Mouse (Mus musculus) hindbrain, embryonic 14.5 days (tissue): ENCODE measurements at regions not wholly inside any gene's neighbourhood (a gene's known extent, or its start where the extent isn't known, plus 50 kb on each side); places are given as distances from the start of the nearest gene placed in this dataset.
A peak's percentile ranks its signal among the peaks of the same experiment; 100 is the strongest.

ENCODE experiments used
- ATAC-seq: fragments of 200-750 bp; cut with Nextera tagmentation; 2 replicates; pipeline ENCODE4 v1.8.0; 2017; ENCODE audit warnings: moderate number of reproducible peaks, mild to moderate bottlenecking, moderate TSS enrichment, moderate library complexity; ENCODE audit not compliant: low FRiP score
- DNase-seq: peaks from one replicate; pipeline ENCODE4 v3.0.0-alpha.2; 2015; ENCODE audit warnings: low spot score
- H3K27ac ChIP-seq: fragments of 300-500 bp; sonication (generic); 2 replicates; pipeline ENCODE4 v1.5.1; 2014; ENCODE audit warnings: mild to moderate bottlenecking, moderate library complexity
- H3K27me3 ChIP-seq: fragments of 300-500 bp; sonication (generic); 2 replicates; pipeline ENCODE4 v1.6.1; 2014; ENCODE audit warnings: mild to moderate bottlenecking, low read length, mixed read lengths; ENCODE audit not compliant: control insufficient read depth, insufficient read depth
- H3K36me3 ChIP-seq: fragments of 300-500 bp; sonication (generic); replicated peaks from 2 replicates; pipeline ENCODE4 v1.6.1; 2014; ENCODE audit not compliant: control insufficient read depth, insufficient read depth
- H3K4me1 ChIP-seq: fragments of 300-500 bp; sonication (generic); replicated peaks from 2 replicates; pipeline ENCODE4 v1.6.1; 2014; ENCODE audit warnings: antibody characterized with exemption, low read length, mixed read lengths; ENCODE audit not compliant: control insufficient read depth, insufficient read depth
- H3K4me2 ChIP-seq: fragments of 300-500 bp; sonication (generic); replicated peaks from 2 replicates; pipeline ENCODE4 v1.6.1; 2014; ENCODE audit warnings: mild to moderate bottlenecking, moderate library complexity
- H3K4me3 ChIP-seq: fragments of 300-500 bp; sonication (generic); replicated peaks from 2 replicates; pipeline ENCODE4 v1.5.1; 2014; ENCODE audit warnings: mild to moderate bottlenecking, low read length
- H3K9ac ChIP-seq: fragments of 300-500 bp; sonication (generic); 2 replicates; pipeline ENCODE4 v1.6.1; 2014
- H3K9me3 ChIP-seq: fragments of 300-500 bp; sonication (generic); 2 replicates; pipeline ENCODE4 v1.6.1; 2016; ENCODE audit warnings: low read length; ENCODE audit not compliant: control insufficient read depth
- WGBS: fragments of 180-500 bp; shearing (Covaris S2); extraction: QIAGEN DNeasy Blood & Tissue Kit; methylation state at CpG from one replicate; pipeline ENCODE4 v1.1.7; 2014; 5-methylcytosine and 5-hydroxymethylcytosine counted together

- no peaks in the 10 kb centered on the region for H3K27me3 ChIP-seq
- ATAC-seq (no peak), DNase-seq (no peak)
- H3K4me1 ChIP-seq = peaks cover 9% of the 10 kb centered on the region
- H3K27ac ChIP-seq = no peak overlapping the region
- no peaks in the 10 kb centered on the region for H3K36me3 ChIP-seq
- H3K9ac ChIP-seq = no peak overlapping the region
- H3K9me3 ChIP-seq = no peaks in the 10 kb centered on the region
- H3K4me3 ChIP-seq = no peak overlapping the region
- WGBS = 90% methylated on average over 4 of the region's 4 CpGs
- H3K4me2 ChIP-seq = no peak overlapping the region
These were observed 69.9 kb downstream of the Atp6v1g3 start for GRCm38 (mm10) chr1:138343451-138343850.

GRCm38 (mm10) chr1:138344920-138345319 is 71.4 kb downstream of the Atp6v1g3 start:
- no peak for ATAC-seq
- Histone ChIP-seq H3K9ac (no peak overlapping the region), H3K36me3 (no peaks in the 10 kb centered on the region), H3K4me1 (peaks cover 9% of the 10 kb centered on the region), H3K4me3 (no peak overlapping the region), H3K27ac (no peak overlapping the region), H3K9me3 (no peaks in the 10 kb centered on the region), H3K27me3 (no peaks in the 10 kb centered on the region), H3K4me2 (no peak overlapping the region)
- no peak for DNase-seq
- 94% methylated on average over 4 of the region's 4 CpGs for WGBS

GRCm38 (mm10) chr1:138345992-138346391 is 72.5 kb downstream of the Atp6v1g3 start:
- H3K9ac ChIP-seq = peak overlapping the region; percentile 16
- no peaks in the 10 kb centered on the region for H3K36me3 ChIP-seq
- DNase-seq (peak; percentile 63), ATAC-seq (peak; percentile 87)
- peak overlapping the region; percentile 51; the same call in 1 of the 2 replicates for H3K27ac ChIP-seq
- peak overlapping the region; percentile 44 for H3K4me2 ChIP-seq
- no peaks in the 10 kb centered on the region for H3K9me3 ChIP-seq
- 13% methylated on average over 10 of the region's 10 CpGs for WGBS
- H3K27me3 ChIP-seq = no peaks in the 10 kb centered on the region
- H3K4me3 ChIP-seq = peak overlapping the region; percentile 13; the same call in 1 of the 2 replicates
- peaks cover 9% of the 10 kb centered on the region for H3K4me1 ChIP-seq

GRCm38 (mm10) chr1:138346904-138347303 is 73.4 kb downstream of the Atp6v1g3 start:
- H3K9ac ChIP-seq = no peak overlapping the region
- H3K4me2 ChIP-seq = no peak overlapping the region
- WGBS = 85% methylated on average over 5 of the region's 5 CpGs
- H3K36me3 ChIP-seq = no peaks in the 10 kb centered on the region
- no peaks in the 10 kb centered on the region for H3K9me3 ChIP-seq
- ATAC-seq = no peak
- peaks cover 9% of the 10 kb centered on the region for H3K4me1 ChIP-seq
- no peak overlapping the region for H3K27ac ChIP-seq
- no peak for DNase-seq
- no peaks in the 10 kb centered on the region for H3K27me3 ChIP-seq
- no peak overlapping the region for H3K4me3 ChIP-seq

- 68% methylated on average over 6 of the region's 6 CpGs for WGBS
- H3K36me3 ChIP-seq = no peaks in the 10 kb centered on the region
- no peak overlapping the region for H3K27ac ChIP-seq
- no peak overlapping the region for H3K4me3 ChIP-seq
- no peak overlapping the region for H3K9ac ChIP-seq
- no peak overlapping the region for H3K4me2 ChIP-seq
- 0 out of 2 replicates have a peak, but pooled peaks cover 2% of the 10 kb centered on the region for H3K9me3 ChIP-seq
- H3K27me3 ChIP-seq = no peaks in the 10 kb centered on the region
- peaks cover 9% of the 10 kb centered on the region for H3K4me1 ChIP-seq
- ATAC-seq (no peak), DNase-seq (no peak)
These were observed 74.9 kb downstream of the Atp6v1g3 start for GRCm38 (mm10) chr1:138348447-138348846.

GRCm38 (mm10) chr1:138349099-138349498 is 75.6 kb downstream of the Atp6v1g3 start:
- WGBS = 88% methylated on average over 2 of the region's 2 CpGs
- no peak overlapping the region for H3K27ac ChIP-seq
- ATAC-seq = no peak

GRCm38 (mm10) chr1:138356407-138356806 is 82.9 kb downstream of the Atp6v1g3 start:
- DNase-seq = no peak
- H3K9ac ChIP-seq = no peak overlapping the region
- H3K27me3 ChIP-seq = no peaks in the 10 kb centered on the region
- H3K9me3 ChIP-seq = 0 out of 2 replicates have a peak, but pooled peaks cover 4% of the 10 kb centered on the region
- H3K4me2 ChIP-seq = no peak overlapping the region
- 79% methylated on average over 1 of the region's 1 CpGs for WGBS
- H3K4me1 ChIP-seq = no peaks in the 10 kb centered on the region
- ATAC-seq = no peak
- H3K36me3 ChIP-seq = no peaks in the 10 kb centered on the region
- no peak overlapping the region for H3K4me3 ChIP-seq
- H3K27ac ChIP-seq = no peak overlapping the region

More at GRCm38 (mm10) chr1:138349099-138349498, 75.6 kb downstream of the Atp6v1g3 start:
- Histone ChIP-seq H3K4me3 (no peak overlapping the region), H3K36me3 (no peaks in the 10 kb centered on the region), H3K9me3 (0 out of 2 replicates have a peak, but pooled peaks cover 4% of the 10 kb centered on the region), H3K27me3 (no peaks in the 10 kb centered on the region), H3K4me1 (peaks cover 9% of the 10 kb centered on the region), H3K9ac (no peak overlapping the region), H3K4me2 (no peak overlapping the region)
- DNase-seq = no peak

- Histone ChIP-seq H3K9me3 (no peaks in the 10 kb centered on the region), H3K27ac (no peak overlapping the region), H3K9ac (no peak overlapping the region), H3K27me3 (no peaks in the 10 kb centered on the region), H3K36me3 (no peaks in the 10 kb centered on the region), H3K4me2 (no peak overlapping the region), H3K4me1 (no peaks in the 10 kb centered on the region), H3K4me3 (no peak overlapping the region)
- DNase-seq = no peak
- no peak for ATAC-seq
- WGBS = 63% methylated on average over 11 of the region's 11 CpGs
These were observed 89.3 kb downstream of the Atp6v1g3 start for GRCm38 (mm10) chr1:138362684-138363472.

- ATAC-seq (no peak), DNase-seq (no peak)
- H3K4me1 ChIP-seq = no peaks in the 10 kb centered on the region
- no peak overlapping the region for H3K4me2 ChIP-seq
- no peaks in the 10 kb centered on the region for H3K27me3 ChIP-seq
- no peaks in the 10 kb centered on the region for H3K9me3 ChIP-seq
- no peak overlapping the region for H3K9ac ChIP-seq
- no peaks in the 10 kb centered on the region for H3K36me3 ChIP-seq
- no peak overlapping the region for H3K27ac ChIP-seq
- no peak overlapping the region for H3K4me3 ChIP-seq
These were observed 96.5 kb downstream of the Atp6v1g3 start for GRCm38 (mm10) chr1:138369953-138370482.
